Mouse (Mus musculus): ENCODE measurements around the gene Olfr1444. TPM values are rescaled to one million over a fixed set of nuclear protein-coding genes. Genes with fewer than 3 reads are reported as not detected.

The Olfr1444 gene
- not detected for polyA plus RNA-seq (2015; fragmentation: Illumina TruSeq; extraction: RNeasy Lipid Tissue Mini Kit (QIAGEN cat#74804); ENCODE audit: low read depth, low replicate concordance)

GRCm38 (mm10) chr19:12856983-12857382, at the start of gene Olfr1444:
TSS of gene Olfr1444 (plus strand) at chr19:12857283.

DNA sequence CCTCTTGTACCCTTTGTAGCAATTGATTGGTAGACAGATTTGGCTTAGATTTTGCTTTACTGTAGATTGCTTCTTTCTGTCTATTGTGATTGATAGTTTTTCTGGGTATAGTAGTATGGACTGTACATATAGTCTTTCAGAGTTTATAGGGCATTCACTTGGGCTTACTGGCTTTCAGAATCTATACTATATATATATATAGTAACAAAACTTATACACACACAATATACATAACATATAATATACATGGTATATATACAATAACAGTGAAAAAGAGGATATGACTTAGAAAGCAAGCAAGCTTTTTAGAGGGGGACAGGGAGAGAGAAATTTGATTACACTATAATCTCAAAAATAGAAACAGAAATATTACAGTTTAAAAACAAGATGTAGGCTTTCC, 10.7 kb upstream of the Olfr1444 start, which contains the start of gene Gm5244:
TSS of gene Gm5244 (plus strand) at position 301 of the 400 bp plus-strand sequence.

GRCm38 (mm10) chr19:12883555-12883954, 26.5 kb downstream of the Olfr1444 start, which contains the start of gene Olfr1445:
TSS of gene Olfr1445 (plus strand) at chr19:12883855.

GRCm38 (mm10) chr19:12893424-12893823, 36.3 kb downstream of the Olfr1444 start, which contains the start of gene Olfr1446:
TSS of gene Olfr1446 (minus strand) at chr19:12893524.

DNA sequence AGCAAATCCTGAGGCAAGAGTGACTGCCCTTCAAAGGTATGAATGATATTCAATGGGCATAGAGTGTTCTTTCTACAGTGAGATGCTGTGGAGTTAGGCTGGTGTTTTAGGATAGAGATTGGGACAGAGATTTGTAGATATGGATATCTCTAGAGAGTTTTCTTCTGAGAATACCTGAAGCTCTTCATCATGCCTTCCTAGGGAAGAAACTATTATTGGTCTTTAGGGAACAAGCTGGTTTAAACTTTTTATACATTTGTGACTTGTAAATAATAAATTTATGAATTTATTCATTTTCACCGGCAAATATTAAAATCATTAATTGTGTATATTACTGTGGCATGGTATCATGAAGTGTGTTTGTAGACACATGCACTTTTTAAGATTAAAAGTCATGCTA, 46.6 kb downstream of the Olfr1444 start, which contains the start of gene Olfr1447:
TSS of gene Olfr1447 (minus strand) at position 101 of the 400 bp plus-strand sequence.

Other genes with a start within 250 kb of the Olfr1444 start
- gene Glyat, start 224.0 kb upstream of the Olfr1444 start, polyA plus RNA-seq (2015; fragmentation: Illumina TruSeq; extraction: RNeasy Lipid Tissue Mini Kit (QIAGEN cat#74804); ENCODE audit: low read depth, low replicate concordance) = not detected
- gene Olfr1442, start 186.8 kb upstream of the Olfr1444 start, polyA plus RNA-seq (2015; fragmentation: Illumina TruSeq; extraction: RNeasy Lipid Tissue Mini Kit (QIAGEN cat#74804); ENCODE audit: low read depth, low replicate concordance) = not detected
- gene Olfr1443, start 179.2 kb upstream of the Olfr1444 start, polyA plus RNA-seq (2015; fragmentation: Illumina TruSeq; extraction: RNeasy Lipid Tissue Mini Kit (QIAGEN cat#74804); ENCODE audit: low read depth, low replicate concordance) = not detected
- gene Keg1, start 161.5 kb upstream of the Olfr1444 start, polyA plus RNA-seq (2015; fragmentation: Illumina TruSeq; extraction: RNeasy Lipid Tissue Mini Kit (QIAGEN cat#74804); ENCODE audit: low read depth, low replicate concordance) = not detected
- gene Cntf, start 91.7 kb upstream of the Olfr1444 start, polyA plus RNA-seq (2015; fragmentation: Illumina TruSeq; extraction: RNeasy Lipid Tissue Mini Kit (QIAGEN cat#74804); ENCODE audit: low read depth, low replicate concordance) = 1.7 TPM
- 72.9 TPM for gene Zfp91, start 61.2 kb upstream of the Olfr1444 start, polyA plus RNA-seq (2015; fragmentation: Illumina TruSeq; extraction: RNeasy Lipid Tissue Mini Kit (QIAGEN cat#74804); ENCODE audit: low read depth, low replicate concordance)
- gene Lpxn, start 61.1 kb upstream of the Olfr1444 start, polyA plus RNA-seq (2015; fragmentation: Illumina TruSeq; extraction: RNeasy Lipid Tissue Mini Kit (QIAGEN cat#74804); ENCODE audit: low read depth, low replicate concordance) = 2.2 TPM
- gene Gm5244, start 10.6 kb upstream of the Olfr1444 start, polyA plus RNA-seq (2015; fragmentation: Illumina TruSeq; extraction: RNeasy Lipid Tissue Mini Kit (QIAGEN cat#74804); ENCODE audit: low read depth, low replicate concordance) = not detected
- gene Olfr1445, start 26.6 kb downstream of the Olfr1444 start, polyA plus RNA-seq (2015; fragmentation: Illumina TruSeq; extraction: RNeasy Lipid Tissue Mini Kit (QIAGEN cat#74804); ENCODE audit: low read depth, low replicate concordance) = not detected
- not detected for gene Olfr1446, start 36.2 kb downstream of the Olfr1444 start, polyA plus RNA-seq (2015; fragmentation: Illumina TruSeq; extraction: RNeasy Lipid Tissue Mini Kit (QIAGEN cat#74804); ENCODE audit: low read depth, low replicate concordance)
- gene Olfr1447, start 46.5 kb downstream of the Olfr1444 start, polyA plus RNA-seq (2015; fragmentation: Illumina TruSeq; extraction: RNeasy Lipid Tissue Mini Kit (QIAGEN cat#74804); ENCODE audit: low read depth, low replicate concordance) = not detected
- gene Olfr1448, start 67.1 kb downstream of the Olfr1444 start, polyA plus RNA-seq (2015; fragmentation: Illumina TruSeq; extraction: RNeasy Lipid Tissue Mini Kit (QIAGEN cat#74804); ENCODE audit: low read depth, low replicate concordance) = not detected
- not detected for gene Olfr1449, start 73.6 kb downstream of the Olfr1444 start, polyA plus RNA-seq (2015; fragmentation: Illumina TruSeq; extraction: RNeasy Lipid Tissue Mini Kit (QIAGEN cat#74804); ENCODE audit: low read depth, low replicate concordance)
- not detected for gene Olfr1450, start 93.0 kb downstream of the Olfr1444 start, polyA plus RNA-seq (2015; fragmentation: Illumina TruSeq; extraction: RNeasy Lipid Tissue Mini Kit (QIAGEN cat#74804); ENCODE audit: low read depth, low replicate concordance)
- gene Olfr1451, start 137.7 kb downstream of the Olfr1444 start, polyA plus RNA-seq (2015; fragmentation: Illumina TruSeq; extraction: RNeasy Lipid Tissue Mini Kit (QIAGEN cat#74804); ENCODE audit: low read depth, low replicate concordance) = not detected
- gene Olfr1453, start 171.0 kb downstream of the Olfr1444 start, polyA plus RNA-seq (2015; fragmentation: Illumina TruSeq; extraction: RNeasy Lipid Tissue Mini Kit (QIAGEN cat#74804); ENCODE audit: low read depth, low replicate concordance) = not detected
- gene Olfr1454, start 203.3 kb downstream of the Olfr1444 start, polyA plus RNA-seq (2015; fragmentation: Illumina TruSeq; extraction: RNeasy Lipid Tissue Mini Kit (QIAGEN cat#74804); ENCODE audit: low read depth, low replicate concordance) = not detected
- gene Olfr1457, start 240.6 kb downstream of the Olfr1444 start, polyA plus RNA-seq (2015; fragmentation: Illumina TruSeq; extraction: RNeasy Lipid Tissue Mini Kit (QIAGEN cat#74804); ENCODE audit: low read depth, low replicate concordance) = not detected
- gene Olfr1458, start 249.5 kb downstream of the Olfr1444 start, polyA plus RNA-seq (2015; fragmentation: Illumina TruSeq; extraction: RNeasy Lipid Tissue Mini Kit (QIAGEN cat#74804); ENCODE audit: low read depth, low replicate concordance) = not detected